Mouse (Mus musculus) embryonic facial prominence, embryonic 14.5 days (tissue): ENCODE results near the gene Poc1a. TPM values are rescaled to one million over a fixed set of nuclear protein-coding genes. Genes with fewer than 3 reads are reported as not detected.
A peak's percentile ranks its signal among the peaks of the same experiment; 100 is the strongest.

Experiments used
- ATAC-seq: fragments of 200-750 bp; cut with Nextera tagmentation; 2 replicates; pipeline ENCODE4 v1.8.0; 2017; ENCODE audit warnings: low read depth, moderate number of reproducible peaks, moderate TSS enrichment
- DNase-seq: peaks from one replicate; pipeline ENCODE4 v3.0.0-alpha.2; 2015; ENCODE audit warnings: low spot score
- H3K27ac ChIP-seq: fragments of 300-500 bp; sonication (generic); replicated peaks from 2 replicates; pipeline ENCODE4 v1.5.1; 2014; ENCODE audit warnings: low read depth, mild to moderate bottlenecking, low read length, moderate library complexity
- H3K27me3 ChIP-seq: fragments of 300-500 bp; sonication (generic); replicated peaks from 2 replicates; pipeline ENCODE4 v1.6.1; 2014; ENCODE audit warnings: low read length; ENCODE audit not compliant: control insufficient read depth, insufficient read depth
- H3K36me3 ChIP-seq: fragments of 300-500 bp; sonication (generic); 2 replicates; pipeline ENCODE4 v1.6.1; 2014; ENCODE audit warnings: low read length, mixed read lengths; ENCODE audit not compliant: control insufficient read depth, insufficient read depth
- H3K4me1 ChIP-seq: fragments of 300-500 bp; sonication (generic); 2 replicates; pipeline ENCODE4 v1.6.1; 2014; ENCODE audit warnings: antibody characterized with exemption, low read length; ENCODE audit not compliant: control insufficient read depth, insufficient read depth
- H3K4me2 ChIP-seq: fragments of 300-500 bp; sonication (generic); 2 replicates; pipeline ENCODE4 v1.6.1; 2014; ENCODE audit warnings: low read depth, mild to moderate bottlenecking, low read length, moderate library complexity, mixed read lengths
- H3K4me3 ChIP-seq: fragments of 300-500 bp; sonication (generic); 2 replicates; pipeline ENCODE4 v1.5.1; 2014; ENCODE audit warnings: low read depth, mild to moderate bottlenecking, low read length
- H3K9ac ChIP-seq: fragments of 300-500 bp; sonication (generic); 2 replicates; pipeline ENCODE4 v1.6.1; 2014; ENCODE audit warnings: low read depth, mild to moderate bottlenecking, low read length, moderate library complexity, mixed read lengths
- H3K9me3 ChIP-seq: fragments of 300-500 bp; sonication (generic); 2 replicates; pipeline ENCODE4 v1.6.1; 2016; ENCODE audit warnings: low read length; ENCODE audit not compliant: control insufficient read depth
- WGBS: fragments of 180-500 bp; shearing (Covaris S2); extraction: QIAGEN DNeasy Blood & Tissue Kit; methylation state at CpG from one replicate; pipeline ENCODE4 v1.1.7; 2014; 5-methylcytosine and 5-hydroxymethylcytosine counted together
- polyA plus RNA-seq: library from polyadenylated mRNA; unstranded; fragments of >200 nt; fragmentation: Nextera tagmentation; extraction: Ambion mirVana; gene quantifications from 2 replicates; pipeline ENCODE4 v1.2.1, GENCODE M21; 2014

The Poc1a gene
- polyA plus RNA-seq, 1 experiment from 2014 or later: 16.6 TPM

GRCm38 (mm10) chr9:106269076-106269788, 11.6 kb upstream of the Poc1a start:
- H3K9ac ChIP-seq: no peak overlapping the region
- no peaks in the 10 kb centered on the region for H3K36me3 ChIP-seq
- H3K4me3 ChIP-seq: no peak overlapping the region
- 60% methylated on average over 9 of the region's 9 CpGs for WGBS
- no peaks in the 10 kb centered on the region for H3K27me3 ChIP-seq
- H3K4me2 ChIP-seq: no peak overlapping the region
- ATAC-seq (no peak), DNase-seq (no peak)
- H3K9me3 ChIP-seq: no peaks in the 10 kb centered on the region
- no peaks in the 10 kb centered on the region for H3K4me1 ChIP-seq
- no peak overlapping the region for H3K27ac ChIP-seq

- Histone ChIP-seq H3K4me2 (no peak overlapping the region), H3K4me1 (no peaks in the 10 kb centered on the region), H3K27ac (no peak overlapping the region), H3K27me3 (no peaks in the 10 kb centered on the region), H3K9me3 (no peaks in the 10 kb centered on the region), H3K36me3 (no peaks in the 10 kb centered on the region), H3K9ac (no peak overlapping the region), H3K4me3 (no peak overlapping the region)
- DNase-seq (peak; percentile 30), ATAC-seq (0 out of 2 replicates have a peak, but pooled peaks have one; percentile 31)
- WGBS: 38% methylated on average over 2 of the region's 2 CpGs
These were observed 11.0 kb upstream of the Poc1a start for GRCm38 (mm10) chr9:106269879-106270278.

GRCm38 (mm10) chr9:106270656-106271055, 10.2 kb upstream of the Poc1a start:
- no peaks in the 10 kb centered on the region for H3K27me3 ChIP-seq
- H3K9me3 ChIP-seq: no peaks in the 10 kb centered on the region
- no peaks in the 10 kb centered on the region for H3K4me1 ChIP-seq
- no peak overlapping the region for H3K9ac ChIP-seq
- no peak overlapping the region for H3K4me2 ChIP-seq
- no peaks in the 10 kb centered on the region for H3K36me3 ChIP-seq
- no peak for DNase-seq
- no peak for ATAC-seq
- no peak overlapping the region for H3K4me3 ChIP-seq
- no peak overlapping the region for H3K27ac ChIP-seq
- 50% methylated on average over 4 of the region's 4 CpGs for WGBS

GRCm38 (mm10) chr9:106272288-106272687, 8.6 kb upstream of the Poc1a start:
- Histone ChIP-seq H3K27ac (no peak overlapping the region), H3K4me2 (no peak overlapping the region), H3K36me3 (no peaks in the 10 kb centered on the region), H3K9ac (no peak overlapping the region), H3K27me3 (no peaks in the 10 kb centered on the region), H3K9me3 (no peaks in the 10 kb centered on the region), H3K4me3 (no peak overlapping the region), H3K4me1 (no peaks in the 10 kb centered on the region)
- 93% methylated on average over 1 of the region's 1 CpGs for WGBS
- no peak for ATAC-seq
- no peak for DNase-seq

GRCm38 (mm10) chr9:106273276-106273675, 7.6 kb upstream of the Poc1a start:
- WGBS: 81% methylated on average over 12 of the region's 12 CpGs

GRCm38 (mm10) chr9:106273791-106274190, 7.1 kb upstream of the Poc1a start:
- Histone ChIP-seq H3K4me1 (no peaks in the 10 kb centered on the region), H3K9me3 (no peaks in the 10 kb centered on the region), H3K4me3 (no peak overlapping the region), H3K27ac (no peak overlapping the region), H3K27me3 (no peaks in the 10 kb centered on the region), H3K36me3 (no peaks in the 10 kb centered on the region), H3K4me2 (no peak overlapping the region), H3K9ac (no peak overlapping the region)
- DNase-seq (no peak), ATAC-seq (no peak)
- WGBS: 62% methylated on average over 4 of the region's 4 CpGs

More at GRCm38 (mm10) chr9:106273276-106273675, 7.6 kb upstream of the Poc1a start:
- no peaks in the 10 kb centered on the region for H3K27me3 ChIP-seq
- no peak overlapping the region for H3K27ac ChIP-seq
- ATAC-seq (no peak), DNase-seq (no peak)
- no peak overlapping the region for H3K4me3 ChIP-seq
- H3K9me3 ChIP-seq: no peaks in the 10 kb centered on the region
- H3K4me2 ChIP-seq: no peak overlapping the region
- no peak overlapping the region for H3K9ac ChIP-seq
- H3K4me1 ChIP-seq: no peaks in the 10 kb centered on the region
- no peaks in the 10 kb centered on the region for H3K36me3 ChIP-seq

GRCm38 (mm10) chr9:106274652-106275180, 6.1 kb upstream of the Poc1a start:
- no peak overlapping the region for H3K4me2 ChIP-seq
- no peak overlapping the region for H3K9ac ChIP-seq
- no peaks in the 10 kb centered on the region for H3K36me3 ChIP-seq
- H3K27me3 ChIP-seq: no peaks in the 10 kb centered on the region
- no peak overlapping the region for H3K4me3 ChIP-seq
- ATAC-seq (peak; percentile 61), DNase-seq (peak; percentile 22)
- no peak overlapping the region for H3K27ac ChIP-seq
- 67% methylated on average over 8 of the region's 8 CpGs for WGBS
- no peaks in the 10 kb centered on the region for H3K4me1 ChIP-seq
- H3K9me3 ChIP-seq: no peaks in the 10 kb centered on the region

GRCm38 (mm10) chr9:106275806-106276205, 5.1 kb upstream of the Poc1a start:
- Histone ChIP-seq H3K4me2 (no peak overlapping the region), H3K4me1 (no peaks in the 10 kb centered on the region), H3K36me3 (no peaks in the 10 kb centered on the region), H3K9me3 (no peaks in the 10 kb centered on the region), H3K27ac (no peak overlapping the region), H3K9ac (no peak overlapping the region), H3K4me3 (no peak overlapping the region), H3K27me3 (no peaks in the 10 kb centered on the region)
- ATAC-seq: no peak
- WGBS: 82% methylated on average over 1 of the region's 1 CpGs
- no peak for DNase-seq

GRCm38 (mm10) chr9:106280386-106280785, 475 bp upstream of the Poc1a start:
- peak; percentile 44; the same call in 1 of the 2 replicates for ATAC-seq
- no peaks in the 10 kb centered on the region for H3K9me3 ChIP-seq
- no peaks in the 10 kb centered on the region for H3K27me3 ChIP-seq
- 0 out of 2 replicates have a peak, but pooled peaks cover 4% of the 10 kb centered on the region for H3K36me3 ChIP-seq
- peak; percentile 74 for DNase-seq
- under 1% methylated on average over 14 of the region's 14 CpGs for WGBS
- peak overlapping the region; percentile 60 for H3K4me2 ChIP-seq
- H3K4me3 ChIP-seq: peak overlapping the region; percentile 54
- peak overlapping the region; percentile 62; the same call in 1 of the 2 replicates for H3K27ac ChIP-seq
- H3K9ac ChIP-seq: peak overlapping the region; percentile 64
- 0 out of 2 replicates have a peak, but pooled peaks cover 3% of the 10 kb centered on the region for H3K4me1 ChIP-seq
